Mouse (Mus musculus) CH12.LX (cell line): ENCODE data around the gene Tmem178b. TPM values are rescaled to one million over a fixed set of nuclear protein-coding genes. Genes with fewer than 3 reads are reported as not detected.

ENCODE experiments used
- DNase-seq: peaks from one replicate; pipeline ENCODE4 v3.0.0-alpha.2; 2013; ENCODE audit errors: extremely low read depth
- H3K27ac ChIP-seq: 2 replicates; pipeline ENCODE4 v1.5.1; 2012; ENCODE audit warnings: low read depth, mild to moderate bottlenecking, control low read depth, moderate library complexity; ENCODE audit not compliant: insufficient read depth
- H3K27me3 ChIP-seq: replicated peaks from 2 replicates; pipeline ENCODE3; 2012; ENCODE audit warnings: inconsistent platforms
- H3K36me3 ChIP-seq, 2 experiments: replicated peaks in 1 of 2; 2 replicates each; pipeline versions ENCODE3 to v1.6.1; 2012; ENCODE audit warnings: inconsistent platforms in 1 of 2, low read length in 1 of 2, mild to moderate bottlenecking in 1 of 2, mixed read lengths in 1 of 2, moderate library complexity in 1 of 2; ENCODE audit not compliant: control insufficient read depth in 1 of 2, insufficient read depth in 1 of 2
- H3K4me1 ChIP-seq, 2 experiments: 2 replicates each; pipeline ENCODE4 v1.6.1; 2012; ENCODE audit warnings: inconsistent platforms in 1 of 2, moderate library complexity in 1 of 2; ENCODE audit not compliant: insufficient read depth in 2 of 2, control insufficient read depth in 1 of 2
- H3K4me2 ChIP-seq: 2 replicates; pipeline ENCODE4 v1.6.1; 2012; ENCODE audit warnings: low read depth, mild to moderate bottlenecking, control low read depth; ENCODE audit not compliant: poor library complexity, insufficient read depth, severe bottlenecking
- H3K4me3 ChIP-seq, 3 experiments: fragments of 150-350 bp in 1 of 3; sonication (generic) in 1 of 3; replicated peaks in 1 of 3; 2 replicates each; pipeline versions ENCODE3 to v1.5.1; 2011 to 2012; ENCODE audit warnings: low read depth in 2 of 3, low read length in 2 of 3, mild to moderate bottlenecking in 2 of 3, moderate library complexity in 2 of 3, control low read depth in 1 of 3, improper control_type of control experiment in 1 of 3, inconsistent platforms in 1 of 3, mixed read lengths in 1 of 3; ENCODE audit not compliant: poor library complexity in 1 of 3
- H3K79me2 ChIP-seq: replicated peaks from 2 replicates; pipeline ENCODE4 v1.6.1; 2012; ENCODE audit warnings: mild to moderate bottlenecking, moderate library complexity; ENCODE audit not compliant: control insufficient read depth, poor library complexity, insufficient read depth, severe bottlenecking; ENCODE audit errors: extremely low read depth
- H3K9ac ChIP-seq: 2 replicates; pipeline ENCODE4 v1.6.1; 2012; ENCODE audit warnings: low read depth, mild to moderate bottlenecking, control low read depth, moderate library complexity; ENCODE audit not compliant: insufficient read depth
- H3K9me3 ChIP-seq: replicated peaks from 2 replicates; pipeline ENCODE3; 2012; ENCODE audit warnings: low read length, inconsistent platforms, mixed read lengths
- CHD1 ChIP-seq: IDR thresholded peaks from 2 replicates; pipeline ENCODE4 v1.6.1; 2012; ENCODE audit warnings: low read depth, low read length, improper control_type of control experiment, inconsistent platforms
- E2F4 ChIP-seq: IDR thresholded peaks from 2 replicates; pipeline ENCODE4 v1.6.1; 2011; ENCODE audit warnings: low read depth, low read length, improper control_type of control experiment; ENCODE audit not compliant: insufficient replicate concordance
- ELF1 ChIP-seq: IDR thresholded peaks from 2 replicates; pipeline ENCODE4 v1.6.1; 2014; ENCODE audit warnings: low read depth, mild to moderate bottlenecking, inconsistent platforms, low read length, improper control_type of control experiment
- IRF4 ChIP-seq: IDR thresholded peaks from 2 replicates; pipeline ENCODE4 v1.6.1; 2014; ENCODE audit warnings: low read depth, mild to moderate bottlenecking, inconsistent platforms, low read length, improper control_type of control experiment
- JUN ChIP-seq: IDR thresholded peaks from 2 replicates; pipeline ENCODE4 v1.6.1; 2011; ENCODE audit warnings: low read depth, mild to moderate bottlenecking, low read length, improper control_type of control experiment, moderate library complexity; ENCODE audit not compliant: insufficient read depth
- JUND ChIP-seq: conservative IDR thresholded peaks from 2 replicates; pipeline ENCODE4 v1.6.1; 2011; ENCODE audit warnings: low read depth, low read length, improper control_type of control experiment
- MAX ChIP-seq: IDR thresholded peaks from 2 replicates; pipeline ENCODE4 v1.6.1; 2011; ENCODE audit warnings: low read length, improper control_type of control experiment
- MAZ ChIP-seq: IDR thresholded peaks from 2 replicates; pipeline ENCODE4 v1.6.1; 2012; ENCODE audit warnings: low read depth, mild to moderate bottlenecking, inconsistent platforms, low read length, improper control_type of control experiment, moderate library complexity
- NRF1 ChIP-seq: IDR thresholded peaks from 2 replicates; pipeline ENCODE4 v1.6.1; 2014; ENCODE audit warnings: low read depth, mild to moderate bottlenecking, inconsistent platforms, low read length, improper control_type of control experiment, moderate library complexity
- PAX5 ChIP-seq: IDR thresholded peaks from 2 replicates; pipeline ENCODE4 v1.6.1; 2012; ENCODE audit warnings: low read length, inconsistent platforms, mixed read lengths
- POLR2A ChIP-seq: IDR thresholded peaks from 2 replicates; pipeline ENCODE4 v1.6.1; 2011; ENCODE audit warnings: low read depth, mild to moderate bottlenecking, improper control_type of control experiment, low read length
- USF1 ChIP-seq: IDR thresholded peaks from 2 replicates; pipeline ENCODE4 v1.6.1; 2014; ENCODE audit warnings: low read depth, mild to moderate bottlenecking, inconsistent platforms, low read length, improper control_type of control experiment
- USF2 ChIP-seq: conservative IDR thresholded peaks from 2 replicates; pipeline ENCODE4 v1.6.1; 2011; ENCODE audit warnings: low read depth, low read length, improper control_type of control experiment
- ZMIZ1 ChIP-seq: IDR thresholded peaks from 2 replicates; pipeline ENCODE4 v1.6.1; 2012; ENCODE audit warnings: low read depth, mild to moderate bottlenecking, inconsistent platforms, low read length, improper control_type of control experiment
- ZNF384 ChIP-seq: IDR thresholded peaks from 2 replicates; pipeline ENCODE4 v1.6.1; 2012; ENCODE audit warnings: low read depth, low read length, improper control_type of control experiment, inconsistent platforms
- dilution Hi-C: fragments of 300-500 bp; cut with MboI; formaldehyde crosslinking; loops from 2 replicates; pipeline ENCODE4 v1.14.3; 2020; ENCODE audit warnings: low sequenced_read_pairs; ENCODE audit not compliant: extremely low pct_unique_long_range_greater_than_20kb, extremely low pct_ligation_motif_present
- in situ Hi-C: fragments of 300-500 bp; cut with MboI; formaldehyde crosslinking; loops from 3 replicates; pipeline ENCODE4 v1.14.3; 2019; ENCODE audit warnings: low sequenced_read_pairs, low pct_ligation_motif_present, low pct_unique_long_range_greater_than_20kb, mixed read lengths
- polyA plus RNA-seq: library from polyadenylated mRNA; unstranded; fragments of >175 nt; gene quantifications from 2 replicates; pipeline ENCODE4 v1.2.1, GENCODE M21; 2012; ENCODE audit warnings: low read depth; ENCODE audit not compliant: insufficient read length
- total RNA-seq, 2 experiments: library from RNA; depleted of rRNA; stranded (reverse); fragments of 300-350 nt in 1 of 2; fragments of >200 nt in 1 of 2; gene quantifications; 2 replicates each; pipeline ENCODE4 v1.2.3; 2012 to 2014

Gene Tmem178b
- total and polyA plus RNA-seq, 3 experiments, result not detected

GRCm38 (mm10) chr6:40015185-40015584 is 142.1 kb downstream of the Tmem178b start:
- peaks cover 0 to 10% of the 10 kb centered on the region in 2 experiments; a peak in 2 of 4 replicates for H3K4me1 ChIP-seq
- TF ChIP-seq ELF1, result no peak
- no peak for TF ChIP-seq IRF4
- TF ChIP-seq JUN, result no peak
- no peak for TF ChIP-seq USF2
- no peak for TF ChIP-seq USF1
- TF ChIP-seq ZMIZ1, result no peak
- TF ChIP-seq JUND, result no peak
- TF ChIP-seq E2F4, result no peak
- TF ChIP-seq CHD1, result no peak
- no peak for TF ChIP-seq NRF1
- no peak for TF ChIP-seq MAZ
- TF ChIP-seq MAX, result no peak
- no peak for TF ChIP-seq POLR2A
- no peak for TF ChIP-seq ZNF384
- TF ChIP-seq, all 38 proteins: peak for 0
- H3K36me3 ChIP-seq, result no peaks in the 10 kb centered on the region
- no peak overlapping the region for H3K4me2 ChIP-seq
- H3K27me3 ChIP-seq, result peaks cover 12% of the 10 kb centered on the region
- H3K27ac ChIP-seq, result no peak overlapping the region
- no peak overlapping the region for H3K4me3 ChIP-seq
- no peak overlapping the region for H3K9ac ChIP-seq
- in situ Hi-C loops, result no loop called here
- H3K79me2 ChIP-seq, result no peaks in the 10 kb centered on the region
- dilution Hi-C loops, result no loop called here
- DNase-seq, result no peak
- H3K9me3 ChIP-seq, result no peaks in the 10 kb centered on the region

- in situ Hi-C loops, result no loop called here
- H3K4me3 ChIP-seq, result no peak overlapping the region
- dilution Hi-C loops, result no loop called here
- no peak overlapping the region for H3K4me2 ChIP-seq
- no peaks in the 10 kb centered on the region for H3K9me3 ChIP-seq
- no peaks in the 10 kb centered on the region for H3K79me2 ChIP-seq
- peaks cover 10% of the 10 kb centered on the region for H3K27me3 ChIP-seq
- DNase-seq, result no peak
- no peaks in the 10 kb centered on the region for H3K36me3 ChIP-seq
- no peak overlapping the region for H3K27ac ChIP-seq
- H3K9ac ChIP-seq, result no peak overlapping the region
- H3K4me1 ChIP-seq, result peaks cover 0 to 10% of the 10 kb centered on the region in 2 experiments; a peak in 2 of 4 replicates
- no peak for TF ChIP-seq PAX5
These were observed 142.8 kb downstream of the Tmem178b start for GRCm38 (mm10) chr6:40015711-40016460.
